Mouse (Mus musculus): Measurements from ENCODE around the gene 4931406P16Rik.

Gene 4931406P16Rik

DNA sequence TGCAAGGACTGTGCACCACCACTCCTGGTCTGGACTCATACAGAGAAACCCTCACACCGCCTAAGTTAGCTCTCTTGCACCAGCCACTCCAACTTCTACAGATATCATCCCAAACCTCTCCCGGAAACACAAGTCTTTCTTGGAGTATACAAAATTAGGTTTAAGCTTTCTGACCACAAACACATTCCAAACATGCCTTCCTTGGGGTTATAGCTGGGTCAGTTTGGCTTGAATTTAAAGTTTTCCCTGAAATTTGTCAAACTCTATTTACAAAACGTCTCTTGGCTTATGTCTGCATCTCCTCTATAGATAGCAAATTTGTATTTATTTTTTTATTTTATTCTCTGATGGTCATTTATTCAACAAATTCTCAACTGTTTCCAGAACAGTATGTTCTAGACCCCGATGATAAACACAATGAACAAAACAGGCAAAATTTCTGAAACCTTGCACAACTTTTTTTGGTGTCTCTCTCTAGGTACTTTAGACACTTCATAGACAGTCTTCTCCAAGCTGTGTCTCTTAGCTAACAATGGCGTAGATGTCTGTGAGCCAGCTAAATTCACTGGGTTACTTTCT lies 4.1 kb downstream of the 4931406P16Rik start:
- DNase-seq (ENCODE audit: low spot score): no peak

DNA sequence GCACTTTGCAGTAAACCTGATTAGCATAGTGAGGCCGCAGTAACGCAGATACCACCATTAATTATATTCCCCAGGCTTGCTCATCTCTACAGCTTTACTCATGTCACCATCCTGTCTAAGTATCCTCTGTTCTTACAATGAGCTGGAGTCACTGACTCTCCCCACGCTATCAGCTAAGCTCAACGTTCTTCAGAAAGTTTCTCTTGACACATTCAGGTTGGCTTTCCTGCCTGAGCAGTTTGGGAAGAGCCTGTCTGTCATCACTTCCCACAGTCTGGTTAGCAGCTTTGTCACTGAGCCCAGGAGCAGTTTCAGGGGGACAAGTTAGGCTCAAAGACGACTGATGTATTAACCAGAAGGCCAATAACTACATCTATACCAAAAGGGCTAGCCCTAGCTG lies 4.8 kb downstream of the 4931406P16Rik start:
- no peak for DNase-seq (ENCODE audit: low spot score)

DNA sequence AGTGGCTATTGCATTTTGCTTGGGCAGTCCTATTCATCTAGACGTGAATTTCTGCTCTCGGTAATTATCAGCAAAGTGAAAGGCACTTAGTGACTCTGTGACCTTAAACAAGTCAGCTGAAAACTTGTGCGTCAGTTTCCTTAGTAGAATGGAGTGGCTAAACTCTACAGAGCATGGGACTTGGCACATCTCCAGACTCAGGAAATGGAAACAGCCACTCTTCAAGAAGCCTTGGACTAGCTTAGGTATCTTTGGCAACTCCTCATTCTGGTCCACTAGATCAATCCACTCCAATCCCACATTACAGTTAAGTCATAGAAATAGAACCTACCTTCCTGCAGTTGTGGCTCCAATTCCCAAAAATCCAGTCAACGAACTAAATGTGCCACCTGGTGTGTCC lies 7.9 kb downstream of the 4931406P16Rik start:
- no peak for DNase-seq (ENCODE audit: low spot score)

DNA sequence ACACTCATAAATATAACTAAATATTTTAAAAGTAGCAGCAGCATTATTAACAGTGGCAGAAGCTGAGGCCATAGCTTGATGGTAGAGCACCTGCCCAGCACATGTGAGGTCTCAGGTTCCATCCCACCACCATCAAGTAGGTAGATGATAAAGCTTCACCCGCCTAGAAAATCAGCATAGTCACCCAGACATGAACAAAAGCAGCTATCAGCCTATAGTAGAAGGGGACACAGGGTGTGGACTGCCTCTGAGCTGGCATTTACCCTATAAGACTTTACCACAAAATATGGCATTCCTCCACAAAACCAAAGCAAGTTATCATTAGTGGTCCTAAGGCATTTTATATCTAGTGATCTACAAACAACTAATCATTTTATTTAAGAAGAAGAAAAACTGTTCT lies 10.7 kb downstream of the 4931406P16Rik start:
- DNase-seq (ENCODE audit: low spot score): no peak

DNA sequence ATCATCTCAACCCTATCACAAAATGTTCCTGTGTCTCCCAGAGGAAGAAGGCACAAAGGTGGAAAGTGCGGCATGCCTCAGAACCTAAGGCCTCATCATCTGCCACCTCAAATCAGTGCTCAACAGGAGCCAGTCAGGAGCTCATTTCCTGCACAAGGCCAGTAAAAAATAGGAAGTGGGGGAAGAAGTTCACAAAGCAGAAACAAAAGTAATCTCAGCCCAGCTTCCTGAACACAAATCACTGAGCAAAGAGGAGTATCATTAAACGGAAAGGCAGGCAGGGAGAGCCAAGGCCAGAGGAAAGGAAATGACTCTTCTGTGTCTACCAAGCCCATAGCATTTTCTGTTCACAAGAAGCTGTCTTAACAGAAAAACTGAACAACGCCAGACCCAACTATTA lies 11.4 kb downstream of the 4931406P16Rik start:
- DNase-seq (ENCODE audit: low spot score): no peak

DNA sequence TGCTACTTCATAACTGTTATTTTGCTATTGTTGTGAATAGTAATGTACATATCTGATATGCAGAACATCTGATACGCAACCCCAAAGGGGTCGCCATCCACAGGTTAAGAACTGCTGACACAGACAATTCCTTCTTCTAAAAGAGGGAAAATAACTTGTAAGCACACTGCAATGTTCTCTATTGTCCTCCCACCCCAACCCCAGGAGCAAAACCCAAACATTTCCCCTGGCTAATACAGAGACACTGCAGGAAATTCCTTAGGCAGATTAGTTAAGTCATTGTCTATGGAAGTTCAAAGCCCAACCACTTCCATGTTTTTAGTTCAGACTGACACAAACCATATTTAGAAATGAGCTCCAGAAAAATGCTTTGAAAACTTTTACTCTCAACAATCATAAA lies 14.5 kb downstream of the 4931406P16Rik start:
- DNase-seq (ENCODE audit: low spot score): no peak

DNA sequence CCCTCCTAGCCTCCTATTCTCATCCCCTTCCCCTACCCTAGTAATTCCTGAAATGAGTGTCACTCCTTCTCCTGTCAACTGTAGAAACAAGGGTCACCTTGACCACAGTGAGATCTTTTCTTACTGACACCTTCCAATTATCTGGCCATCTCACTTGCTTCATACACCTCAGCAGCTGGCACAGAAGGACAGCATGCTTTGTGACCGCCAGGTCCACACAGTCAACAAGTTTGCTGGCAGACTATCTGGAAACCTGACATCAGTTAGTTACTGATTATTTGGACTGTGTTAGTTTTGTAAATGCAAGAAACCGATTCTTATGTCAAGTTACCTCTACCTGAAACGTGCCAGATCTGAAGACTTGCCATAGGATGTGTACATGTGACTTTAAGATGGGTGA lies 17.2 kb downstream of the 4931406P16Rik start:
- no peak for DNase-seq (ENCODE audit: low spot score)

DNA sequence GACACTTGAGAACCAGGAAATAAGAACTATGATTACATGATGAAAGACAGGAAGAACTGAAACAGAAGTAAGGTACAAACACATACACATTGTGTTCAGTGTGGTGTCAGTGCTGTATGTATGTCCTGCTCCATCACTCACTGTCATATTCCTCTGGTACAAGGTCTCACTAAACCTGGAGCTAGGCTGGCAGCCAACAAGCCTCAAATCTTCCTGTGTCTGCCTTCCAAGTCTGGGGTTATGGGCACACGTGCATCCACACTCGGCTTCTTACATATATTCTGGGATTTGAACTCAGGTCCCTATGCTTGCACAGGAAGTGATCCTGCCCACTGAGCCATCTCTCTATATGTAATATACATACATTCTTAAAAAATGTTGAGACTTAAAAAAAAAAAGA lies 20.7 kb downstream of the 4931406P16Rik start:
- no peak for DNase-seq (ENCODE audit: low spot score)

DNA sequence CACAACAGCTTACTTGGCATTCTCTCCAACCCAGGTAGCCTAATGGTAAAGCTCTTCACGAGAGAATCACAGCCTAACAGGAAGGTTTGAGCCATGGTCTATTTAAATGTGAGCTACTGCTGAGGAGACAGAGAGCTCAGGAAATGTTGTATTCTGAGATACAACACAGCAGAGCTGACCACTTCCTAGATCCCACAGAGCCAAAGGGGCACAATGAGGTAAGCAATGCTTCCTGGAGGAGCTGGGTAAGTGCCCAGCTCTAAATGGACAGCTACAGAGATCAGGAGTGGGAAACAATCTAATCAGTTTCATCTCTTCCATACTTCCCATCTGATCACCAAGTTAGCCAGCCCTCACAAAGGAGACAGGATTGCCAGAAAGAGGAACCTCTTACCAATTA lies 22.1 kb downstream of the 4931406P16Rik start:
- no peak for DNase-seq (ENCODE audit: low spot score)

DNA sequence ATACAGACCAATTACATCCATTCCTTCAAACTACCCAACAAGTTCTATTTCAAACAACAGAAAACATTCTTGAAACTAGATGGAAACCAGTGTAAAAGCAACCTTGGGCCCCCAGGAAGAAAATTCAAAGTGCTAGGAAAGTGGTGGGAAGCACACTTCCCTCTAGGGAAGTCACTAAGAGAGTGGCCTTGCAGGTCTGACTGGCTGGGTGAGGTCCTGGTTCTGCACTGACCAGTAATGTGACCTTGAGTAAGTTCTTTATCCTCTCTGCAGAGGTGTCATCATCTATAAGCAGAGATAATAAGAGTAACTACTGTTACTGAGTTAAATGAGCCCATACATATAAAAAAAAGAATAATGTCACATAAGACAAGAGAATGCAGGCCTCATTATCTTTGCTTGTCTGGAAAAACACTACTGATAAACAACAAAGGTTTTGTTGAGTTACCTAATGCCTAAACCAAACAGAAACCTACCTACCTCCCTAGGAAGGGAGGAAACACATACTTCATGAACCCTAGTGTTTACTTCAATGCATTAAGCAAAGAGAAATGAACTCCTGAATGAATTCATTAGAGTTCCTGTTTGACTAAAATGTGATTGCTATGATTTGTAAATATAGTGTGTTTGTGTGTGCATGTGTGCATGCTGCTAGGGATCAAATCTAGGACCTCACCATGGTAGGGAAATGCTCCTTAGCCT lies 22.8 kb downstream of the 4931406P16Rik start:
- no peak for DNase-seq (ENCODE audit: low spot score)

DNA sequence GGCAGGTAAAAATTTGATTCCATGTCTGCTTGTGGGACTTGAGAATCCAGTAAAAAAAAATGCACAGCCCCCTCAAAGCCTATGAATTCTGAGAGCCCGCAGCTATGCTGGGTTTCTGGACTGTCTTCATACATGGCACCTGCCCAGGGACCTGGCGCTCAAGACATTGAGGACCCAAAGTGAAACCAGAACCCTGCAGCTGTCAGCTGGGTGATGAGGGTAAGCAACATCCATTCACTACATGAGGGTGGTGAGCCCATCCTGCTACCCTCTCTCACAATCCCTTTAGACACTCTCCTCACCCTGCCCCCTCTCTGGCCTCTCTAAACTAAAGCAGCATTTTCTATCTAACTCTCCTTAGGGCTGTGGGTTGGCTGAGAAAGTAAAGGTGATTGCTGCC lies 35.7 kb downstream of the 4931406P16Rik start:
- DNase-seq (ENCODE audit: low spot score): no peak

DNA sequence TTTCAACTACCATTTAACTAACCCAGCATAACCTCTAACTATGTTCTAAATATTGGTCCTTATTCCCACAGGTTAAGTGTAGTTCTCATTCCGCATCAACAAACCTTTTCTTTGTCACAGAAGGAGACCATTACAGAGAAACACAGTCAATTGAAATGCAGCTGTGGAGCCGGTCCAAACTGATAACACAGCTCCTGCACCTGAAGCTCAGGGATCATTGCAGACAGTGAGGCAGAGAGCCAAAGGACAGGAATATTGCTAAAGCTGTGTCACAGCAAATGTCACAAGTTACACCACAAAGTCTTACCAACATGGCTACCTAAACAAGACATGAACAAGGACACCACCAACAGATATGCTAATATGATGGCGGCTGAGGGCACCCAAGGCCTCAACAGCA lies 37.3 kb downstream of the 4931406P16Rik start:
- no peak for DNase-seq (ENCODE audit: low spot score)

DNA sequence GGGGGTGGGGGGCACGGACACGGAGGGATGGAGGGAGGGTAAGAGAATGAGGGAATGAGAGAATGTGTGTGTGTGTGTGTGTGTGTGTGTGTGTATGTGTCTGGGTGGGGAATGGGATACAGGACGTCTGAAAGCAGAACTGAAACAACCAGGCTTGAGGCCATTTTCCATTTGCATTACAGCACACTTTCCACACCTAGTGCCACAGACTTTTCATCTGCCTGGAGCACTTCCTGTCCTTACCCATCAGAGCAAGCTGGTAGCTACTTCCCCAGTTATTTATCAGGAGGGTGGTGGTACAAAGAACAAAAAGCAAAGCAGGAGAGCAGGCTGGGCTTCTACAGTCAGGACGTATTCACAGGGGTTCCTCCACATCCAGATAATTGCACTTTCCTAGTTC lies 40.9 kb downstream of the 4931406P16Rik start:
- DNase-seq (ENCODE audit: low spot score): no peak

DNA sequence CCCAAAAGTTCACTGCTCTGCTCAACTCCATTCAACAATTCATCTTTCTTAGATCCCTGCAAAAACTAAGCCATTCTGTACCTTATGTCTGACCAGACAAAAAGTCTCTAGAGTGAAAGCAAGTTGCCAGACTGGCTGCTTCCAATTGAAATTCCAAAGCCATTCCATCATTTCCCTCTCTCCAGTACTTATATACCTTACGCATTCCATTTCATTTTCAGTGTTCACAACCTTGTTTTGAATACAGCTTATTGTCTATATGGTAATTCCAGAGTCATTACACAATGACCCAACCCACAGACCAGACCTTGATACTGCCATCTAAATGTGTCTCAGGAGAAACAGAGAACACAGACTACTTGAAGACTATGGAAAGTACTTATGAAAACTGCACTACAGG lies 44.9 kb downstream of the 4931406P16Rik start:
- no peak for DNase-seq (ENCODE audit: low spot score)

DNA sequence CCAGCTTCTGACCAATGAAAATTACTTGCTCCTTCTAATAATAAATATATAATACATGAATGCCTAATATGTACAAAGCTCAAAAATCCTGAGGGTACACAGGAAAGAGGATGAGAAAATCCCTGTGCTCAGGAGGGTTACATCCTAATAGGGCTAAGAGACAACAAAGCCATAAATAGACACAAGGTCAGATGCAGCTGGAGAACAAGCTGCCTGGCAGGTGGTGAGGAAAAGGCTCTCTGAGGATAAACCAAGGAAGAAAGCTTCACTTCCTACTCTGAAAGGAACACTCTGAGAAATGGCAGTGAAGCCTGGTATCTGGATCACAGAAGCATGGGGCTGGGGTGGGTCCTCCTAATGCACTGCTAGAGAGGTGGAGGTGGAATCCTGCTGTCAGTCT lies 46.9 kb downstream of the 4931406P16Rik start:
- no peak for DNase-seq (ENCODE audit: low spot score)

DNA sequence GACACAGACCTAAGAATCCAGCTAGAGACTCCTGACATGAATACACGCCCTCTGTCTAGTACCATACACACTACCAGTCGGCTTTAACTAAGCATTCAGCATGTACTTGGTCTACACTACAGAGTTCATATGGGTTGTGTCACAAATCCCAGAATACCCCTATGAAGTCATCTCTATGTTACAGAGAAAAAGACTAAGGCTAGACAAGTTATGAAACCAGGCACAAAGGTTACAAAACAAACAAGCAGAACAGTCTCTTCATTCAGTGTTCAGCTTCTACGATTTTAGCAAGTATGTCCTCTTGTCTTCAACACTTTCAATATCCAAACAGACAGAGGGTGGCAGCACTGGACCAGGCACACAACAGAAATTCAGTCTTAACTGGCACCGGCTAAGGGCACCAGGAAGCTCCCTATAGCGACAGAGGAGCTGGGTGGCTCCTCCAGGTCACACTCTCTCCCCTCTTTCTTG lies 47.4 kb downstream of the 4931406P16Rik start:
- peak; percentile 90 for DNase-seq (ENCODE audit: low spot score)

DNA sequence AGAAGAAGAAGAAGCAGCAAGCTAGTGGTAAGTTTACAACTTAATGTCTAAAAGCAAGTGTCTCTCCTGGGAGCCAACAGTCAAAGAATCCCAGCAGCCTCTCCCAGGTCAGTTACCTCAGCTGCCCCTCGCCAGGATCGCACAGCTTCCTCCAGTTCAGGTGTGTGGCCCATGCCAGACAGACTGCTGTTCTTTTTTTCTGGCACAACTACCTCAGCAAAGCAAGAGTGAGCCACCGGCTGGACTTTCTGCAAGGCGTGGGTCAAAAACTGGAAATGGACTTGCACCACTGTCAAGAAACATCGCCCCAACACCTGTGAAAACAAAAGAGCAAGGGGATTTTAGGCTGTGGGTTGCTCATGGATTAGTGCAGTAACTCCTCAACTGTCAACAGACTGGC lies 49.9 kb downstream of the 4931406P16Rik start:
- no peak for DNase-seq (ENCODE audit: low spot score)

DNA sequence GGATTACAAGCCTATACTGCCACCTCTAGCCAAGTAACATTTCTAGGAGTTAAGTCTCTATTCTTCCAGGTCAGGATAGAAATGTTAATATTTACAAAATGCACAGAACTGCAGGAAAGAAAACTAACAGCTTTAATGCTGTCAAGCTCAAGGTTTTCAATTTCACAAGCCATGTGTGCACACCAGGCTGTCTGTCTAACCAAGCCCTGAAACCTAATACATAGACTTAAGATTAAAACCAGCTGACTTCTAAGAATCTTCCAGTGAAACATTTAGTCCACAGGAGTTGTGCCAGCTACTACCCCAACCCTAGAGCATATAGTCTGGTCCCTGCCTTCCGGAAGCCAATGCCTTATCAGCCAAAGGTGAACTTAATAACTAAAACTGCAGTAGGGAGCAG lies 54.9 kb downstream of the 4931406P16Rik start:
- DNase-seq (ENCODE audit: low spot score): no peak

DNA sequence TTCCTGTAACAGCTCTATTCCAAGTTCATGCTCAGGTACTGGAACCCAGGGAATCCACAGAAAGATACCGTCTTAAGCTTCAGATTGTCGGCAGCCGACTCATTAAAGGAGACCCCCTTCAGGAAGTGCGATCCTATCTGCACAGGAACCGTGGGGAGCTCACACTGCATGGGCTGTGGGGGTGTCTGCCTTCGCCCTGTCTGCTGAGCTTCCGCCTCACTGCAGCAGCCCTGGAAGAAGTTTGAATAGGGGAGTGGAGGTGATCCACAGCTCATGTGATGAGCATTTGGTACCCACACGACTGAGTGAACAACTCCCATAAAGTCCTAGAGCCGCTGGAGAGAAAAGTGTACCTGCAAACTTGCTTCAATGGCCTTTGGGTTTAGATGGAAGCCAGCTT lies 56.1 kb downstream of the 4931406P16Rik start:
- DNase-seq (ENCODE audit: low spot score): no peak

DNA sequence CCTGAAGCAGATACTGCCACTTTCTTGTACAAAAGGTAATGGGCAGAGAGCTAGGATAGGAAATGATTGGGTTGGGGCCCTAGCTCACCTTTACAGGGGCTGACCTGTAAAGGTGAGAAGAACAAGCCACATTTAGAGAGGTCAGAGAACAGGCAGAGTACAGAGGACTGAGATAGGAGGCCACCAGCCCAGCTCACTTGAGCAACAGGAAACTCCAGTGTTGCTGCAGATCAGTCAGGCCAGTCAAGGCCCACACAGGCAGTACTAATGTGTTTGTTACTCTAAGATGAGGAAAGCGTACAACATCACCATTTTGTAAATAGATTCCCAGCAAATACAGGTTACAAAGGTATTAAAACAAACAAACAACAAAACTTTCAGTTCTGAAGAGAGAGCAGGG lies 57.4 kb downstream of the 4931406P16Rik start:
- DNase-seq (ENCODE audit: low spot score): no peak

DNA sequence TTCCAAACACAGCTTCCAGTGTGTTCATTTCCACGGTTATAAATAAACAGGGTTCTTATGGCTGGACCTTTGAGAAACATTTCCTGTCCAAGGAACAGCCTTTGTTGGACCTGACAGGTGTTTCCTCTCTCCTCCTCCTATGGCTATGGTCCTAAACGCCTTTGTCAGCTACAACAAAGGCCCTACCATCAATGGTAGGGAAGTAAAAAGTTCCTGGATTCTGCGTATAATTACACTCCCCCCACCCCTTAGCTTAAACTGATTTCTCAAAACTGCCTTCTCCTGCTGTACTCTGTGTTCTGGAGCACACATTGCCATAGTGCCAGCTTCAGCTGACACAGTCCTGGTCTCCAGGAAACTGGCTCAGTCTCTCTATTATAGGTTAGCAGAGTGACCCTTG lies 58.2 kb downstream of the 4931406P16Rik start:
- no peak for DNase-seq (ENCODE audit: low spot score)

DNA sequence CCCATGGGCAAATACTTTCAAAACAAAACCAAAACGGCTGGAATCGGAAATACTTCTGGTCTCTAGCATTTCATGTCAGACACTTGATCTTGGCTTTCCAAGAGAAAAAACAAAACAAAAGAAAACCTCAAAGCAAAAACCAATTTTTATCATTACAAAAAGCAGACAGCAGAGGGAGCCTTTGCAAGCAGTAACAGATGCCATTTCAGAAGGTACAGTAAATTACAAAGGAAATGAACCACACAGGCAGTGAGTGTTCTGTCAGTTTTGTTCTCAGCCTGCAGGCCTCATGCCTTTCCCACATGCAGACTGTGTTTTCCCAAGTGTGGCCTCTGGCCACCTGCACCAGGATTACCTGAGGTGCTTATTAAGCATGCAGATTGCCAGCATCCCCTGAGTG lies 61.3 kb downstream of the 4931406P16Rik start:
- no peak for DNase-seq (ENCODE audit: low spot score)

DNA sequence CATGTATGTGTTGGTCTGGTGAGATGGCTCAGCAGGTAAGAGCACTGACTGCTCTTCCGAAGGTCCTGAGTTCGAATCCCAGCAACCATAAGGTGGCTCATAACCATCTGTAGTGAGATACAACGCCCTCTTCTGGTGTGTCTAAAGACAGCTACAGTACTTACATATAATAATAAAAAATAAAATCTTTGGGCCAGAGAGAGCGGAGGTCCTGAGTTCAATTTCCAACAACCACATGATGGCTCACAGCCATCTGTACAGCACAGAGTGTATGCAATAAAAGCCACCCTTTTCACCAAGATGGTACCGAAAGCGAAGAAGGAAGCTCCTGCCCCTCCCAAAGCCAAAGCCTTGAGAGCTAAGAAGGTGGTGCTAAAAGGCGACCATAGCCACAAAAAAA lies 62.6 kb downstream of the 4931406P16Rik start, which contains the start of gene Gm6096:
Gm6096 (plus strand) TSS at position 301 of the 400 bp plus-strand sequence.
- no peak for DNase-seq (ENCODE audit: low spot score)
